Mouse (Mus musculus) heart, embryonic 12.5 days (tissue): Measurements from ENCODE around the gene Rbbp9. TPM values are rescaled to one million over a fixed set of nuclear protein-coding genes. Genes with fewer than 3 reads are reported as not detected.

Source experiments
- ATAC-seq: fragments of 200-750 bp; cut with Nextera tagmentation; 2 replicates; pipeline ENCODE4 v1.8.0; 2017; ENCODE audit warnings: moderate TSS enrichment, moderate library complexity; ENCODE audit not compliant: insufficient number of reproducible peaks, low FRiP score
- H3K27ac ChIP-seq: fragments of 300-500 bp; sonication (generic); 2 replicates; pipeline ENCODE4 v1.5.1; 2016; ENCODE audit warnings: mild to moderate bottlenecking, moderate library complexity; ENCODE audit not compliant: poor library complexity, severe bottlenecking
- H3K27me3 ChIP-seq: fragments of 300-500 bp; sonication (generic); replicated peaks from 2 replicates; pipeline ENCODE4 v1.6.1; 2016; ENCODE audit warnings: mild to moderate bottlenecking, moderate library complexity
- H3K36me3 ChIP-seq: fragments of 300-500 bp; sonication (generic); 2 replicates; pipeline ENCODE4 v1.6.1; 2016; ENCODE audit warnings: mild to moderate bottlenecking, moderate library complexity
- H3K4me1 ChIP-seq: fragments of 300-500 bp; sonication (generic); replicated peaks from 2 replicates; pipeline ENCODE4 v1.6.1; 2016; ENCODE audit warnings: mild to moderate bottlenecking
- H3K4me2 ChIP-seq: fragments of 300-500 bp; sonication (generic); 2 replicates; pipeline ENCODE4 v1.6.1; 2016; ENCODE audit warnings: mild to moderate bottlenecking, moderate library complexity
- H3K4me3 ChIP-seq: fragments of 300-500 bp; sonication (generic); 2 replicates; pipeline ENCODE4 v1.5.1; 2016; ENCODE audit warnings: mild to moderate bottlenecking
- H3K9ac ChIP-seq: fragments of 300-500 bp; sonication (generic); 2 replicates; pipeline ENCODE4 v1.6.1; 2016; ENCODE audit warnings: mild to moderate bottlenecking, moderate library complexity
- H3K9me3 ChIP-seq: fragments of 300-500 bp; sonication (generic); replicated peaks from 2 replicates; pipeline ENCODE4 v1.6.1; 2016; ENCODE audit warnings: mild to moderate bottlenecking, moderate library complexity
- WGBS: fragments of 180-500 bp; shearing (Covaris S2); methylation state at CpG from one replicate; pipeline ENCODE4 v1.1.7; 2016; 5-methylcytosine and 5-hydroxymethylcytosine counted together
- polyA plus RNA-seq: library from polyadenylated mRNA; unstranded; fragments of >200 nt; fragmentation: Nextera tagmentation; extraction: Ambion mirVana; gene quantifications from 2 replicates; pipeline ENCODE4 v1.2.1, GENCODE M21; 2016

Rbbp9 gene
- polyA plus RNA-seq, 1 experiment from 2014 or later = 35.8 TPM

- no peak overlapping the region for H3K27ac ChIP-seq
- no peak for ATAC-seq
- H3K4me3 ChIP-seq = no peak overlapping the region
- no peak overlapping the region for H3K9ac ChIP-seq
- WGBS = 83% methylated on average over 6 of the region's 6 CpGs
- no peaks in the 10 kb centered on the region for H3K9me3 ChIP-seq
- no peaks in the 10 kb centered on the region for H3K36me3 ChIP-seq
- no peak overlapping the region for H3K4me2 ChIP-seq
- no peaks in the 10 kb centered on the region for H3K4me1 ChIP-seq
- 0 out of 2 replicates have a peak, but pooled peaks cover 4% of the 10 kb centered on the region for H3K27me3 ChIP-seq
Observed at GRCm38 (mm10) chr2:144502134-144502533, 48.5 kb downstream of the Rbbp9 start.

Other genes starting within 250 kb of the Rbbp9 start
- gene Ovol2, start 218.7 kb downstream of the Rbbp9 start, polyA plus RNA-seq = 0.12 and 0.20 TPM in 2 replicates
- gene Kat14, start 181.9 kb downstream of the Rbbp9 start, polyA plus RNA-seq = 27.3 and 27.5 TPM in 2 replicates
- 0.90 and 3.8 TPM in 2 replicates for gene Pet117, start 181.9 kb downstream of the Rbbp9 start, polyA plus RNA-seq
- gene Dzank1, start 23.5 kb downstream of the Rbbp9 start, polyA plus RNA-seq = 0.88 and 1.3 TPM in 2 replicates
- 19.6 and 20.1 TPM in 2 replicates for gene Polr3f, start 23.2 kb downstream of the Rbbp9 start, polyA plus RNA-seq
- 49.8 and 50.6 TPM in 2 replicates for gene Sec23b, start 5.4 kb upstream of the Rbbp9 start, polyA plus RNA-seq
- 54.8 and 57.1 TPM in 2 replicates for gene Smim26, start 43.2 kb upstream of the Rbbp9 start, polyA plus RNA-seq
- 30.5 and 31.2 TPM in 2 replicates for gene Dtd1, start 49.0 kb upstream of the Rbbp9 start, polyA plus RNA-seq